Mouse (Mus musculus) right cerebral cortex, postnatal 36 days (tissue): ENCODE data around the gene Slc41a2.
"Not testable (repeated sequence)": the region's sequence is repeated elsewhere in the genome, so short reads cannot be mapped to it uniquely, and the experiment has no call there.

ENCODE experiments used
- DNase-seq, 2 experiments: peaks; one replicate each; pipeline ENCODE4 v3.0.0; 2022; ENCODE audit warnings: low spot score in 2 of 2, mixed read lengths in 1 of 2

Gene Slc41a2

GRCm38 (mm10) chr10:83353680-83354332 lies 16.1 kb upstream of the Slc41a2 start:
- no peak for DNase-seq

- DNase-seq = not testable (repeated sequence)
These were observed 14.1 kb upstream of the Slc41a2 start for GRCm38 (mm10) chr10:83351779-83352178.

- DNase-seq = no peak
These were observed 13.0 kb upstream of the Slc41a2 start for GRCm38 (mm10) chr10:83350689-83351088.

- DNase-seq = no peak
These were observed 9.8 kb upstream of the Slc41a2 start for GRCm38 (mm10) chr10:83347494-83347893.

- no peak for DNase-seq
These were observed 8.7 kb upstream of the Slc41a2 start for GRCm38 (mm10) chr10:83346359-83346736.

- DNase-seq = no peak
These were observed 8.1 kb upstream of the Slc41a2 start for GRCm38 (mm10) chr10:83345693-83346358.

- DNase-seq = no peak
These were observed 6.4 kb upstream of the Slc41a2 start for GRCm38 (mm10) chr10:83343828-83344685.

- no peak for DNase-seq
These were observed 5.5 kb upstream of the Slc41a2 start for GRCm38 (mm10) chr10:83343171-83343570.

GRCm38 (mm10) chr10:83341226-83341625 lies 3.5 kb upstream of the Slc41a2 start:
- DNase-seq = no peak

- DNase-seq = no peak
These were observed 403 bp upstream of the Slc41a2 start for GRCm38 (mm10) chr10:83337971-83338598.

- DNase-seq = no peak
These were observed 1.3 kb downstream of the Slc41a2 start for GRCm38 (mm10) chr10:83336336-83336735.

- no peak for DNase-seq
These were observed 5.1 kb downstream of the Slc41a2 start for GRCm38 (mm10) chr10:83332581-83332980.

GRCm38 (mm10) chr10:83331811-83332210 lies 5.9 kb downstream of the Slc41a2 start:
- no peak for DNase-seq

- no peak for DNase-seq
These were observed 7.3 kb downstream of the Slc41a2 start for GRCm38 (mm10) chr10:83330336-83330735.

GRCm38 (mm10) chr10:83328791-83329190 lies 8.9 kb downstream of the Slc41a2 start:
- no peak for DNase-seq

- DNase-seq = no peak
These were observed 10.9 kb downstream of the Slc41a2 start for GRCm38 (mm10) chr10:83326648-83327285.

- no peak for DNase-seq
These were observed 11.8 kb downstream of the Slc41a2 start for GRCm38 (mm10) chr10:83325903-83326302.

- DNase-seq = no peak
These were observed 12.8 kb downstream of the Slc41a2 start for GRCm38 (mm10) chr10:83324871-83325270.

- no peak for DNase-seq
These were observed 15.1 kb downstream of the Slc41a2 start for GRCm38 (mm10) chr10:83322551-83323100.

- no peak for DNase-seq
These were observed 16.2 kb downstream of the Slc41a2 start for GRCm38 (mm10) chr10:83321528-83321927.

- no peak for DNase-seq
These were observed 16.8 kb downstream of the Slc41a2 start for GRCm38 (mm10) chr10:83320870-83321269.
